Mouse (Mus musculus) small intestine, adult 2 months (tissue): ENCODE measurements at regions not wholly inside any gene's neighbourhood (a gene's known extent, or its start where the extent isn't known, plus 50 kb on each side); places are given as distances from the start of the nearest gene placed in this dataset.

Experiments
- CTCF ChIP-seq: fragments of 200-500 bp; IDR thresholded peaks from 2 replicates; pipeline ENCODE4 v1.5.1; 2012; ENCODE audit warnings: low read depth, mild to moderate bottlenecking, control low read depth, inconsistent platforms, low read length, moderate library complexity, mixed read lengths; ENCODE audit not compliant: insufficient replicate concordance, insufficient read length; ENCODE audit errors: extremely low read depth
- POLR2A ChIP-seq: fragments of 200-500 bp; IDR thresholded peaks from 2 replicates; pipeline ENCODE4 v1.6.1; 2012; ENCODE audit warnings: low read depth, mild to moderate bottlenecking, control low read depth, inconsistent platforms, low read length, moderate library complexity

DNA sequence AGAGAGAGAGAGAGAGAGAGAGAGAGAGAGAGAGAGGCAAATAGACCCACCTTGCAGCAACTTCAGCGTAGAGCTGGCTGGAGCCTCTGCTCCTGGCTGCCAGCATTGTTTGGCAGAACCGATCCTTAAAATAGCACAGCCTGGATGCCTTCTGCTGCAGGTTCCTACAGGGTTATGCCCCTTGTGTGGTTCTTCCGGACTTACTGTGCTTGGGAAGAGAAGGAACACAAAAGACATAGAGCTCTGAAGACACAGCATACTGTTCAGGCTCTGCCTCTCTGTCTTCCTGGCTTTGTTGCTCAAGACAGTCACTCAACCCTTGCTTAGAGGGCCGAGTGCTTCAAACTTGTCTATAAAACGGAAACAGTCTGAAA lies 86.2 kb upstream of the Slc25a26 start:
- TF ChIP-seq CTCF (no peak), POLR2A (no peak)
